Mouse (Mus musculus): Measurements from ENCODE around the gene Chst3.
"Not testable (repeated sequence)": the region's sequence is repeated elsewhere in the genome, so short reads cannot be mapped to it uniquely, and the experiment has no call there.

Chst3 gene

GRCm38 (mm10) chr10:60196971-60197370 lies 22.1 kb downstream of the Chst3 start:
- peak; percentile 55 for DNase-seq

DNA sequence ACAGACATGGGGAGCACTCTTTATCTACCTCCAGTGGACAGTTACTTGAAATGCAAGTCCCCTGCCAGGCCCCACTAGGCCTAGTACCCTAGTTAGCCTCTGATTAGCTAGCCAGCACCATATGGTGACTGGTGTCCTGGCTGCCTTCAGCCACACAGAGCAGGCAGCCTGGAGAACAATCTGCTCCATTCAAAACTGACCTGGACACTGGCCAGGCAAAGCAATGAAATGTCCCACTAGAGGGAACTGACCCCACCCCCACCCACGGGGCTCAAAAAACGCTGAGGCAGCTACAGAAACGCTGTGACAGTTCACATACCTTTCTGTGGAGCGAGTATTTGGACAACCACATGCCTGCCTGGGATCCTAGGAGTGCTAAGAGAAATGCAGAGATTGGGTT lies 24.0 kb downstream of the Chst3 start:
- DNase-seq = peak; percentile 63

DNA sequence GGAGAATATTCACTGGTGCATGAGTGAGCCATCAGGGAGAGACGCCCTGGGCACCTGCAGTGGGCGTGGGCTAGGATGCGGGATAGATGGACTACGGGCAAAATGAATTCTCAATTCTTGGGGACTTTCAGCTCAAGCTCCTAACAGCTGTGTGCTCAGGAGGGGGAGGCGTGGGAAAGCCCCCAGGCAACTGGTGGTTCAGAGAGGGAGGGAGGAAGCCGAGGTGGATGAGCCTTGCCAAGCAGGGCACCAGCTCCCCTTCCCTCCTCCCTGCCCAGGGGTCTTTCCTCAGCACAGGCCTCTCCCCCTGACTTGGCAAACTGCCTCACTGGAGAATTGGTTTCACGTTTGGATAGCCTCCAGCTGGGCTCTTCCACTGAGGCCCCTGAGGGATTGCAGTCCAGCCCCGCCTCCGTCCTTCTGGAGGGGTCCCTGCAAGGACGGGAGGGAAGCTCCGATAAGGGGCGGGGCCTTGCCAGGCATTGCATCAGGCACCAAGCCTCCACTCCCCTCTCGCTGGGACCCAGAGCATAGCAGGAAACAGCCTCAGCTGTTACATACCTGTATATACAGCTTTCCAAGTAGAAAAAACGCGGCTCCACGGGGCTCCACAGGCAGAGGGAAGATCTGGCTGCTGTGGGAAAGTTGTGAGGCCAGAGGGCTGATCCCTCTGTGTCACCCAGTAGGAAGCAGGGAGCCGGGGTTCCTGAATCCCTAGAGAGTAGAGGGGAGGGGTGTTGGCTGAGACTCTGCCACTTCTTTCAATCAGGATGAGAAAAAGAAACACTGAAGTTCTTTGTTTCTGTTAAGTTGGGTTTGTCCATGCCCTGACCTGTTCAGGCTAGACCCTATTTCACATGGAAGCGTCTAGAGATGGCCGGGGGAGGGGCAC lies 25.3 kb downstream of the Chst3 start:
- peak; percentile 56 for DNase-seq

GRCm38 (mm10) chr10:60191796-60192195 lies 27.3 kb downstream of the Chst3 start:
- DNase-seq = peak; percentile 81

GRCm38 (mm10) chr10:60189534-60190186 lies 29.4 kb downstream of the Chst3 start:
- DNase-seq = no peak

- DNase-seq = peak; percentile 29
Observed at GRCm38 (mm10) chr10:60186191-60186945, 32.7 kb downstream of the Chst3 start.

DNA sequence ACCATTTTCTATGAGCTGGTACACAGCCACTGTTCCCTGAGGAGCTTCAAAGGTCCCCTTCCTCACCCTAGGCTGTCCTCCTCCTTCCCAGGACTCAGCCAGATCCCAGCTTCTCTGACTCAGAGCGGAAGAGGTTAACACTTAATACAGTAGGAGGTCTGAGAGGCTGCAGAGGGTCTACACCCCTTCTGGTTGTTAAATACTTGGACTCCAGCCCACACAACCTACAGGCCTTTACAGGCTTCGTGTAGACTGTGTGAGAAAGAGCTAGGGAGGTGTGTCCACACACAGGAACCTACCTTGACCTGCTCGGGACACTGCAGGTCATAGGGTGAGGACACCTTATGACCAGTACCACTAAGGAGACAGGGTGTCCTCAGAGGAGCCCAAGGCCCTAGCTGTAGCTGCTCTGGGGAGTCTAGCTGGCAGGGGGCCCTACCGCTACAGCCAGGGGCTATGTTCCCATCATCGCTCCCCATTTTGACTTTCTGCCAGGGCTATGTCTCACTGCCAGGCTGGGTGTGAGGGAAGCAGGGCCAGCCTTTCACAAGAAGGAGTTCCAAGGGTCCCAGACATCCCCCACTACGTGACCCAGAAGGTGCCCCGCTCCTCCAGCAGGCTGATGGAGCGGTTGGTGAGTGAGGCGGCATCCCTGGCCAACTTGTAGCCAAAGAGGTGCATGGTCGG lies 33.9 kb downstream of the Chst3 start:
- no peak for DNase-seq

DNA sequence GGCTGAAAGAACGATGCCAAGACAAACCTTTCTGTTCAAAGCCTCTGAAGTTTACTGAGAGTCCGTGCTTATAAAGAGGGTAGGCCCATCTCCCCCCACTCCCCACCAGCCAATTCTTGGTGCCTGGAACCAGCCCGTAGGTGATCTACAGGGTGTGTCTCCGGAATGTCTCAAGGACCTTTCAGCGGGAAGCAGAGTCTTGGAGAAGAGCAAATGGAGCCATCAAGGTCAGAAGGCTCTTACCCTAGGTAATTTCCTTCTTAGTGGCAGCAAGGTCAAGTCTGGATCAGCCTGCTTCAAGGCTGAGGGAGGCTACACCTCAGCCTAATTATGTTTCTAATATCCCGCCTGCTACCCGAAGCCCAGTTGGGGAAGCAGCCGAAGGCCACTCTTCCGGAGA lies 43.8 kb downstream of the Chst3 start:
- not testable (repeated sequence) for DNase-seq

GRCm38 (mm10) chr10:60174506-60174905 lies 44.6 kb downstream of the Chst3 start:
- no peak for DNase-seq

DNA sequence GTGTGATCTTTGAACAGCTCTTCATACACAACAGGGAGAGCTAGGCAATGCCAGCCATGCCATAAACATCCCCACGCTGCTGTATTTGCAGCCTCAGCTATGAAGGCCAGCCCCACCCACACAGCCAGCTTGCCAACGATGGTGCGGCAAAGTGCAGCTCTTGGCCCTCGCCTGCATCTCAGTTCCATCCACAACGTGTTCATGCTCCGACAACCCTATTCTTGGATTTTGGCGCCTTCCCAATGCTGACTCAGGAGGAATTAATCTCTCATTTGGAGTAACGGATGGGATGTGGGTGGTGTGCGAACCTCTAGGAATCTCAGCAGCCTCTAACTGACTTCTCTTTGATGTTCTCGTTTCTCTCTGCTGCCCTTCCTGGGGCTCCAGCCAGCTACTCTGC lies 46.0 kb downstream of the Chst3 start:
- peak; percentile 51 for DNase-seq

GRCm38 (mm10) chr10:60172306-60172705 lies 46.8 kb downstream of the Chst3 start:
- DNase-seq = no peak

DNA sequence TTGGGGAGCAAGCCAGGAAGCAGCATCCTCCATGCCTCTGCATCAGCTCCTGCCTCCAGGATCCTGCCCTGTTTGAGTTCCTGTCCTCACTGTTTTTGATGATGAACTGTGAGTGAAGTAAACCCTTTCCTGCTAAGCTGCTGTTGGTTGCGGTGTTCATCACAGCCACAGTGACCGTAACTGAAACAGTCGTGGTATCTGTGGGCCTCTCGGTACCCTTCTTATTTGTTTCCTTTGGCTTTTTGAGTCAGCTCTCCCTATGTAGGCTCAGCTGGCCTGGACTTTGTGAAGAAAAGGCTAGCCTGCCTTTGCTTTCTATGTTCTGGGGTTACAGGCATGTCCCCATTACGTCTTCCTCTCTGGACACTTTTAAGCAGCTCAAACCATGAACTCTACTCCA lies 47.7 kb downstream of the Chst3 start:
- no peak for DNase-seq

- no peak for DNase-seq
Observed at GRCm38 (mm10) chr10:60170326-60171089, 48.6 kb downstream of the Chst3 start.

- no peak for DNase-seq
Observed at GRCm38 (mm10) chr10:60168960-60169359, 50.1 kb downstream of the Chst3 start.

GRCm38 (mm10) chr10:60168306-60168705 lies 50.8 kb downstream of the Chst3 start:
- no peak for DNase-seq

DNA sequence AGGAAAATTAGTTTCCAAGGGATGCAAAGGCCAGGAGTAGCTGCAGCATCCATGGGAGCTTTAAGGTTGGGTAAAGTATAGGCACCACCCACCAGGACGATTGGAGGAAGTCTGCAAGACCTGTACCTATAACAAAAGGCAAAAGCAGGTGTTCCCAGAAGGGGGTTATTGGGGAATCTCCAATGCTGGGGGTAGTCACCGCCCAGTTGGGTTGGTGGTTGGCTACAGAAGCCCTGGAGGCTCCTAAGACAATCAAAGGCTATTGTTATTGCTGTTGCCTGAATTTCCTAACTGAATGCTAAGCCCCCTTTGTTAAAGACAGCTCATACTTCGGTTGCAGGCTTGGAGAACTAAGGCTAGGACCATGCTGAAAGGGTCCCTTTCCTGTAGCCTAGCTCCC lies 53.0 kb downstream of the Chst3 start:
- no peak for DNase-seq

- no peak for DNase-seq
Observed at GRCm38 (mm10) chr10:60164869-60165268, 54.2 kb downstream of the Chst3 start.

- DNase-seq = no peak
Observed at GRCm38 (mm10) chr10:60162973-60163255, 56.1 kb downstream of the Chst3 start.

DNA sequence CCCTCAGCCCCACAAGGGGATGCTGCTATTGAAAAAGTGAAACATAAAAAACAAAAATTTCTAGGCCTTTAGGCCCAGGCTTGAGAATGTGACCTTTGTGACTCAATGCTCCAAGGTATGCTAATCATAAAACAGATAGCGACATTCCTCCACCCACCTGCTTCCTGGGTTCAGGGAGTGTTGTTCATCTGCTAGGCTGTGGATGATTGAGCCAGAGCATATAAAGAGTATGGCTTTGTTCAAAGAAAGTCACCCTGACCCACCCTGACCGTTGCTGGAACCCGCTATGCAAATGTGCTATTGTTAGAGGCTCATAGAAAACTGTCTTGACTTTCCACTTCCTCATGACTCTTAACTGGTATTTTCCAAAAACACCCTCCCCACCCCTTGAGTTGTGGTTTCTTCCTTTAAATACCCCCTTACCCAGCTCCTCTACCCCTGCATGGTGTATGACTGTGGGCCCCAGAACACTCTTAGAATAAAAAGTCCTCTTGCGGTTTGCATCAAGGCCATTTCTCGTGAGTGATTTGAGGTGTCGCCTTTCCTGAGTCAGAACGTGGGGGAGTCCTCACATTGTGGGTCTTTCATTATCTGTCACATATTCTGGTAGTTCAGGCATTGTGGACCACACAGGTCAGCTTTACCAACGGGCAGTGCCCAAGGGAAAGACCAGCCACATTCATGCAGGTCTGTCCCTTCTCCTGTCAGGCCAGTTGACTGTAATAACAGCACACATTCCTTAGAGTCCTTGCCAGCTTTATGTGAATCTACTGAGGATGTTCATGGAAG lies 56.7 kb downstream of the Chst3 start:
- not testable (repeated sequence) for DNase-seq

DNA sequence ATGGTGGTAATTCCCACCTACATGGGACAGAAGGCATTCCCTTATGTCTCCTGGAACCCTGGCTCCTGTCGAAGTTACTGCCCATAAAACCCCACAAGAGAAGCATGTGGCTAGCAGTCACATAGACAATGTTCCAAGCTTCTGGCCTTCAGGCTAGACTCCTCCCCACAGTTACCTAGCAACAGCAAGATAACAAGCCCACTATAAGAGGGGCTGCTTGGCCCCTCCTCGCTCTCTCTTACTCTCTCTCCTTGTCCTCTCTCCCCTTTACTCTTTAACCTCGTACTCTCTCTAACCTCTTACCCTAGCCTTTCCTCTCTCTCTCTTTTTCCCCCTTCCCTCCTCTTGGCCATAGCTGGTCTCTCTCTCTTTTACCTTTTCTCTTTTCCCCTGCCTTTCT lies 57.7 kb downstream of the Chst3 start:
- DNase-seq = not testable (repeated sequence)

- no peak for DNase-seq
Observed at GRCm38 (mm10) chr10:60158144-60158543, 60.9 kb downstream of the Chst3 start.

DNA sequence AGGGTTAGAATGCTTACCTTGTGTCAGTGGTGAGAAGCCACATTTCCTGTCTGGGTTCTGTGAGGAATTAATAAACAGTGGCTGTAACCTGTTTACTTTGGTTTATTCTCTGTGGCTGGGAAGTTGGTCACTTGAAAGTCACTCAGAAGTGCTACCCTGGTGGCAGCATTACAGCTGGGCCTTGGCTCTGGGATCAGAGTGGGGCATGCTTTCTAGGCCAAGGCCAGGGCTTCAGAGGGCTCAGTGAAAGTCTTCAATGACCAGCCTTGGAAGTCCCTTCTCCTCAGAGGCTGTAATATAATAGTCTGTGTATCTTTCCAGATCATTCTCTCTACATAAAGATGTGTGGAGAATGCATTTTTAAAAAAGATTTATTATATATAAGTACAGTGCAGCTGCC lies 63.0 kb downstream of the Chst3 start:
- no peak for DNase-seq
